Mouse (Mus musculus) embryo, embryonic 11.5 days (tissue): ENCODE data around the gene Lrrc4.

Experiments used
- DNase-seq: peaks from one replicate; pipeline ENCODE4 v3.0.0-alpha.2; 2012; ENCODE audit warnings: low read depth, low spot score

Gene Lrrc4

GRCm38 (mm10) chr6:28615966-28616365 is 215.6 kb downstream of the Lrrc4 start:
- no peak for DNase-seq

- DNase-seq = no peak
Measured at GRCm38 (mm10) chr6:28615408-28615807, 216.1 kb downstream of the Lrrc4 start.

- no peak for DNase-seq
Measured at GRCm38 (mm10) chr6:28614856-28615255, 216.7 kb downstream of the Lrrc4 start.

- no peak for DNase-seq
Measured at GRCm38 (mm10) chr6:28613441-28613840, 218.1 kb downstream of the Lrrc4 start.
